Mouse (Mus musculus) neural tube, embryonic 12.5 days (tissue): ENCODE data around the gene AF067063. TPM values are rescaled to one million over a fixed set of nuclear protein-coding genes. Genes with fewer than 3 reads are reported as not detected.

Experiments
- ATAC-seq: fragments of 200-750 bp; cut with Nextera tagmentation; 2 replicates; pipeline ENCODE4 v1.8.0; 2017; ENCODE audit warnings: low read depth, mild to moderate bottlenecking, moderate TSS enrichment, moderate library complexity; ENCODE audit not compliant: low FRiP score
- H3K27ac ChIP-seq: fragments of 300-500 bp; sonication (generic); 2 replicates; pipeline ENCODE4 v1.5.1; 2016
- H3K27me3 ChIP-seq: fragments of 300-500 bp; sonication (generic); replicated peaks from 2 replicates; pipeline ENCODE4 v1.6.1; 2016; ENCODE audit warnings: mild to moderate bottlenecking
- H3K36me3 ChIP-seq: fragments of 300-500 bp; sonication (generic); 2 replicates; pipeline ENCODE4 v1.6.1; 2016; ENCODE audit warnings: mild to moderate bottlenecking
- H3K4me1 ChIP-seq: fragments of 300-500 bp; sonication (generic); 2 replicates; pipeline ENCODE4 v1.6.1; 2016
- H3K4me2 ChIP-seq: fragments of 300-500 bp; sonication (generic); replicated peaks from 2 replicates; pipeline ENCODE4 v1.6.1; 2016; ENCODE audit warnings: mild to moderate bottlenecking
- H3K4me3 ChIP-seq: fragments of 300-500 bp; sonication (generic); 2 replicates; pipeline ENCODE4 v1.5.1; 2016
- H3K9ac ChIP-seq: fragments of 300-500 bp; sonication (generic); 2 replicates; pipeline ENCODE4 v1.6.1; 2016; ENCODE audit warnings: mild to moderate bottlenecking
- H3K9me3 ChIP-seq: fragments of 300-500 bp; sonication (generic); 2 replicates; pipeline ENCODE4 v1.6.1; 2016; ENCODE audit warnings: mild to moderate bottlenecking
- WGBS: fragments of 180-500 bp; shearing (Covaris S2); methylation state at CpG from one replicate; pipeline ENCODE4 v1.1.7; 2016; 5-methylcytosine and 5-hydroxymethylcytosine counted together
- polyA plus RNA-seq: library from polyadenylated mRNA; unstranded; fragments of >200 nt; fragmentation: Nextera tagmentation; extraction: Ambion mirVana; gene quantifications from 2 replicates; pipeline ENCODE4 v1.2.1, GENCODE M21; 2016

The AF067063 gene
- polyA plus RNA-seq, 1 experiment from 2014 or later: not detected

DNA sequence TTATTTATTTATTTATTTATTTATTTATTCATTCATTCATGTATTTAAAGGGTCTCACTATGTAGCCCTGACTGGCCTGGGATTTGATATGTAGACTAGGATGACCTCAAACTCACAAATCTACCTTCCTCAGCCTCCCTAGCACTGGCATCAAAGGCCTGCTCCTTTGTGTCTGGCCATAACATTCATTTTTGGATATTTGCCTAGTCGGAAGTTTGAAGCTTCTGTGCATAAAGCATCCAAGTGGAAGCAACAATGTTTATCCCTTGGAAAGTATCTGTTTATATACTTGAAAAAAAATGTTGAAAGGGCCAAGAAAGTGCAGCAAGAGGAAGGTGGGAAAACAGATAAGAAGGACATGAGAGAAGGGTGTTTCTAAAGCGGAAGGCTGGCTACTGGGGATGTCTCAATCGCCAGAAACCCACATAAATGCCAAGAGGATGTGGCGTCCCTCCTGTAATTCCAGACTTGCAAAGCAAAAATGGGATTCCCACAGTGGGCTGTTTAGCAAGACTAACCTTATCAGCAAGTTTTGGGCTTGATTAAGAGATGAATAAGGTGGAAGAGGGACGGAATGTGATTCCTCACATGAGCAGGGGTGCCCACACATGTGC lies 37.1 kb downstream of the AF067063 start:
- ATAC-seq: no peak

DNA sequence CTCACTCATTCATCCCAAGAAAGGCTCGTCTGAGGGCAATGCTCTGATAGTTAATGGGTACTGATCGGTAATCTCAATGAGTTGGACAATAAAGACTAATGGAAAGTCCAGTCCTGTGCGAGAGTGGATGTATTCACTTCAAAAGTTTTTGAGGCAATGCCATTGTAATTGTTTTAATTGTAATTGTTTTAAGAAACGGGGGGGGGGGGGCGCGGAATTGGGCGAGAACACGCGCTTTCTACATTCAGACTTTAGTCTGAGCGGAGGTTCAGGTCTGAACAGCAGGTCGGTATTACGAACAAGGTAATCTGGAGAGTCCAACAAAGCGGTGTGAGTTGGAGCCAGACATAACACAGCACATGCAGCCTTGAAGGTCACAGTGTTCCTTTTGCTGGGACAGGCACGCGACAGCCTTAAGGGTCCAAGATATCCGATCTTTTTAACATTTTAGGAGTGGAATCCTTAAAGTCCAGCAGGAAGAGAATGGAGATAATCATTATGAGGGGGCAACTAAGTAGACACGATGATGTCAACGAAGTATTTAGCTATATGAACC lies 38.4 kb downstream of the AF067063 start:
- Histone ChIP-seq H3K9me3 (no peaks in the 10 kb centered on the region), H3K36me3 (peaks cover 15% of the 10 kb centered on the region), H3K27ac (peak overlapping the region; percentile 91; the same call in 1 of the 2 replicates), H3K27me3 (no peaks in the 10 kb centered on the region), H3K4me1 (peaks cover 21% of the 10 kb centered on the region), H3K9ac (peak overlapping the region; percentile 95), H3K4me3 (peak overlapping the region; percentile 86), H3K4me2 (peak overlapping the region; percentile 72)
- no peak for ATAC-seq
- WGBS: 5% methylated on average over 18 of the region's 18 CpGs

More for the DNA sequence above, 37.1 kb downstream of the AF067063 start:
- Histone ChIP-seq H3K36me3 (peaks cover 7% of the 10 kb centered on the region), H3K9ac (no peak overlapping the region), H3K4me3 (no peak overlapping the region), H3K4me2 (no peak overlapping the region), H3K27ac (no peak overlapping the region), H3K9me3 (no peaks in the 10 kb centered on the region), H3K27me3 (no peaks in the 10 kb centered on the region), H3K4me1 (peaks cover 21% of the 10 kb centered on the region)
- WGBS: 80% methylated on average over 5 of the region's 5 CpGs

GRCm38 (mm10) chr13:119790761-119791579 lies 39.0 kb downstream of the AF067063 start, which contains the start of gene Zfp131:
Zfp131 (minus strand) TSS chr13:119790889.
- peak within 1 kb of the TSS; percentile 72 for H3K4me2 ChIP-seq
- peak within 1 kb of the TSS; percentile 95 for H3K9ac ChIP-seq
- H3K27ac ChIP-seq: peak within 1 kb of the TSS; percentile 91
- H3K4me1 ChIP-seq: peaks cover 21% of the 10 kb centered on the region
- WGBS: under 1% methylated on average over 84 of the region's 86 CpGs
- peak; percentile 96 for ATAC-seq
- H3K27me3 ChIP-seq: no peaks in the 10 kb centered on the region
- H3K9me3 ChIP-seq: no peaks in the 10 kb centered on the region
- peaks cover 18% of the 10 kb centered on the region for H3K36me3 ChIP-seq
- H3K4me3 ChIP-seq: peak within 1 kb of the TSS; percentile 86

GRCm38 (mm10) chr13:119789851-119790717 lies 39.9 kb downstream of the AF067063 start:
- no peaks in the 10 kb centered on the region for H3K9me3 ChIP-seq
- H3K27ac ChIP-seq: peak overlapping the region; percentile 86; the same call in 1 of the 2 replicates
- no peaks in the 10 kb centered on the region for H3K27me3 ChIP-seq
- H3K4me2 ChIP-seq: peak overlapping the region; percentile 72
- H3K36me3 ChIP-seq: peaks cover 24% of the 10 kb centered on the region
- H3K9ac ChIP-seq: peak overlapping the region; percentile 95
- 1% methylated on average over 66 of the region's 66 CpGs for WGBS
- H3K4me3 ChIP-seq: peak overlapping the region; percentile 86
- ATAC-seq: peak; percentile 71
- H3K4me1 ChIP-seq: peaks cover 21% of the 10 kb centered on the region

- 88% methylated on average over 4 of the region's 4 CpGs for WGBS
- H3K9me3 ChIP-seq: no peaks in the 10 kb centered on the region
- peaks cover 2% of the 10 kb centered on the region; the same call in 1 of the 2 replicates for H3K4me1 ChIP-seq
- no peak overlapping the region for H3K9ac ChIP-seq
- no peak overlapping the region for H3K4me3 ChIP-seq
- H3K27ac ChIP-seq: no peak overlapping the region
- peaks cover 66% of the 10 kb centered on the region for H3K36me3 ChIP-seq
- no peak overlapping the region for H3K4me2 ChIP-seq
- no peaks in the 10 kb centered on the region for H3K27me3 ChIP-seq
- no peak for ATAC-seq
Measured at GRCm38 (mm10) chr13:119783581-119783980, 46.4 kb downstream of the AF067063 start.

Other genes starting within 250 kb of the AF067063 start
- 0.11 and 0.19 TPM in 2 replicates for gene Ccl28, start 206.4 kb downstream of the AF067063 start, polyA plus RNA-seq
- gene Hmgcs1, start 139.8 kb downstream of the AF067063 start, polyA plus RNA-seq: 426 and 430 TPM in 2 replicates
- 1.9 and 2.2 TPM in 2 replicates for gene Nim1k, start 74.3 kb downstream of the AF067063 start, polyA plus RNA-seq
- 42.7 and 46.2 TPM in 2 replicates for gene Zfp131, start 39.3 kb downstream of the AF067063 start, polyA plus RNA-seq
- gene D13Ertd608e, start 5.8 kb upstream of the AF067063 start, polyA plus RNA-seq: not detected in 2 replicates
- not detected in 2 replicates for gene Tcstv1, start 64.6 kb upstream of the AF067063 start, polyA plus RNA-seq
- gene Gm21761, start 99.1 kb upstream of the AF067063 start, polyA plus RNA-seq: not detected in 2 replicates
- not detected in 2 replicates for gene B020031M17Rik, start 120.6 kb upstream of the AF067063 start, polyA plus RNA-seq
- not detected in 2 replicates for gene Gm36079, start 196.8 kb upstream of the AF067063 start, polyA plus RNA-seq
- not detected in 2 replicates for gene Gm21188, start 222.0 kb upstream of the AF067063 start, polyA plus RNA-seq